Mouse (Mus musculus) forebrain, embryonic 16.5 days (tissue): ENCODE measurements around the gene Fam120a. TPM values are rescaled to one million over a fixed set of nuclear protein-coding genes. Genes with fewer than 3 reads are reported as not detected.

Experiments
- ATAC-seq: fragments of 200-750 bp; cut with Nextera tagmentation; 2 replicates; pipeline ENCODE4 v1.8.0; 2017; ENCODE audit warnings: mild to moderate bottlenecking, moderate library complexity
- H3K27ac ChIP-seq: fragments of 300-500 bp; sonication (generic); 2 replicates; pipeline ENCODE4 v1.5.1; 2014; ENCODE audit warnings: low read length, control low read depth
- H3K27me3 ChIP-seq: fragments of 300-500 bp; sonication (generic); replicated peaks from 2 replicates; pipeline ENCODE4 v1.6.1; 2014; ENCODE audit warnings: low read length; ENCODE audit not compliant: control insufficient read depth, insufficient read depth
- H3K36me3 ChIP-seq: fragments of 300-500 bp; sonication (generic); 2 replicates; pipeline ENCODE4 v1.6.1; 2014; ENCODE audit not compliant: control insufficient read depth, insufficient read depth
- H3K4me1 ChIP-seq: fragments of 300-500 bp; sonication (generic); replicated peaks from 2 replicates; pipeline ENCODE4 v1.6.1; 2014; ENCODE audit warnings: low read length; ENCODE audit not compliant: control insufficient read depth, insufficient read depth
- H3K4me2 ChIP-seq: fragments of 300-500 bp; sonication (generic); 2 replicates; pipeline ENCODE4 v1.6.1; 2014; ENCODE audit warnings: mild to moderate bottlenecking, low read length, control low read depth
- H3K4me3 ChIP-seq: fragments of 300-500 bp; sonication (generic); replicated peaks from 2 replicates; pipeline ENCODE4 v1.5.1; 2014; ENCODE audit warnings: mild to moderate bottlenecking, low read length, control low read depth
- H3K9ac ChIP-seq: fragments of 300-500 bp; sonication (generic); replicated peaks from 2 replicates; pipeline ENCODE4 v1.6.1; 2014; ENCODE audit warnings: low read depth, low read length, control low read depth
- H3K9me3 ChIP-seq: fragments of 300-500 bp; sonication (generic); 2 replicates; pipeline ENCODE4 v1.6.1; 2016; ENCODE audit warnings: low read length; ENCODE audit not compliant: control insufficient read depth
- WGBS: fragments of 180-500 bp; shearing (Covaris S2); extraction: QIAGEN DNeasy Blood & Tissue Kit; methylation state at CpG from one replicate; pipeline ENCODE4 v1.1.7; 2014; 5-methylcytosine and 5-hydroxymethylcytosine counted together
- polyA plus RNA-seq: library from polyadenylated mRNA; unstranded; fragments of >200 nt; fragmentation: Nextera tagmentation; extraction: Ambion mirVana; gene quantifications from 2 replicates; pipeline ENCODE4 v1.2.1, GENCODE M21; 2015

Fam120a gene
- polyA plus RNA-seq, 1 experiment from 2014 or later = 13.7 TPM

- Histone ChIP-seq H3K4me2 (no peak overlapping the region), H3K27me3 (no peaks in the 10 kb centered on the region), H3K36me3 (peaks cover 10% of the 10 kb centered on the region), H3K27ac (no peak overlapping the region), H3K4me1 (no peaks in the 10 kb centered on the region), H3K4me3 (no peak overlapping the region), H3K9me3 (no peaks in the 10 kb centered on the region), H3K9ac (no peak overlapping the region)
- 61% methylated on average over 5 of the region's 5 CpGs for WGBS
- ATAC-seq = no peak
These were observed 17.1 kb downstream of the Fam120a start for GRCm38 (mm10) chr13:48950600-48951241.

GRCm38 (mm10) chr13:48948951-48949350, 18.9 kb downstream of the Fam120a start:
- H3K9me3 ChIP-seq = no peaks in the 10 kb centered on the region
- no peak overlapping the region for H3K9ac ChIP-seq
- H3K4me1 ChIP-seq = no peaks in the 10 kb centered on the region
- no peak overlapping the region for H3K4me2 ChIP-seq
- ATAC-seq = no peak
- H3K27ac ChIP-seq = no peak overlapping the region
- H3K27me3 ChIP-seq = no peaks in the 10 kb centered on the region
- H3K36me3 ChIP-seq = peaks cover 10% of the 10 kb centered on the region
- WGBS = 92% methylated on average over 6 of the region's 6 CpGs
- no peak overlapping the region for H3K4me3 ChIP-seq

- 85% methylated on average over 1 of the region's 1 CpGs for WGBS
- ATAC-seq = no peak
- Histone ChIP-seq H3K4me2 (no peak overlapping the region), H3K9ac (no peak overlapping the region), H3K9me3 (no peaks in the 10 kb centered on the region), H3K4me3 (no peak overlapping the region), H3K27me3 (no peaks in the 10 kb centered on the region), H3K27ac (no peak overlapping the region), H3K36me3 (peaks cover 10% of the 10 kb centered on the region), H3K4me1 (peaks cover 2% of the 10 kb centered on the region; the same call in 1 of the 2 replicates)
These were observed 23.2 kb downstream of the Fam120a start for GRCm38 (mm10) chr13:48944571-48944970.

- H3K9ac ChIP-seq = no peak overlapping the region
- WGBS = 71% methylated on average over 2 of the region's 2 CpGs
- no peaks in the 10 kb centered on the region for H3K27me3 ChIP-seq
- ATAC-seq = no peak
- no peak overlapping the region for H3K4me2 ChIP-seq
- H3K9me3 ChIP-seq = no peaks in the 10 kb centered on the region
- no peaks in the 10 kb centered on the region for H3K36me3 ChIP-seq
- peaks cover 2% of the 10 kb centered on the region; the same call in 1 of the 2 replicates for H3K4me1 ChIP-seq
- H3K27ac ChIP-seq = no peak overlapping the region
- H3K4me3 ChIP-seq = no peak overlapping the region
These were observed 25.3 kb downstream of the Fam120a start for GRCm38 (mm10) chr13:48942471-48942870.

GRCm38 (mm10) chr13:48941773-48942172, 26.0 kb downstream of the Fam120a start:
- no peak overlapping the region for H3K27ac ChIP-seq
- no peaks in the 10 kb centered on the region for H3K9me3 ChIP-seq
- no peak for ATAC-seq
- H3K27me3 ChIP-seq = no peaks in the 10 kb centered on the region
- no peak overlapping the region for H3K9ac ChIP-seq
- H3K4me1 ChIP-seq = peaks cover 2% of the 10 kb centered on the region; the same call in 1 of the 2 replicates
- 69% methylated on average over 3 of the region's 3 CpGs for WGBS
- no peak overlapping the region for H3K4me2 ChIP-seq
- no peaks in the 10 kb centered on the region for H3K36me3 ChIP-seq
- H3K4me3 ChIP-seq = no peak overlapping the region

- 68% methylated on average over 6 of the region's 6 CpGs for WGBS
- no peaks in the 10 kb centered on the region; the same call in 1 of the 2 replicates for H3K4me1 ChIP-seq
- no peak overlapping the region for H3K9ac ChIP-seq
- no peak overlapping the region for H3K4me3 ChIP-seq
- peaks cover 9% of the 10 kb centered on the region; the same call in 1 of the 2 replicates for H3K36me3 ChIP-seq
- no peak overlapping the region for H3K4me2 ChIP-seq
- H3K9me3 ChIP-seq = no peaks in the 10 kb centered on the region
- H3K27ac ChIP-seq = no peak overlapping the region
- no peak for ATAC-seq
- no peaks in the 10 kb centered on the region for H3K27me3 ChIP-seq
These were observed 33.2 kb downstream of the Fam120a start for GRCm38 (mm10) chr13:48934597-48934996.

- WGBS = 93% methylated on average over 3 of the region's 3 CpGs
- H3K36me3 ChIP-seq = peaks cover 9% of the 10 kb centered on the region; the same call in 1 of the 2 replicates
These were observed 35.1 kb downstream of the Fam120a start for GRCm38 (mm10) chr13:48932692-48933091.

GRCm38 (mm10) chr13:48931687-48932086, 36.1 kb downstream of the Fam120a start:
- Histone ChIP-seq H3K4me2 (no peak overlapping the region), H3K27me3 (no peaks in the 10 kb centered on the region), H3K36me3 (peaks cover 9% of the 10 kb centered on the region; the same call in 1 of the 2 replicates), H3K27ac (no peak overlapping the region), H3K9ac (no peak overlapping the region), H3K4me3 (no peak overlapping the region), H3K4me1 (no peaks in the 10 kb centered on the region; the same call in 1 of the 2 replicates), H3K9me3 (no peaks in the 10 kb centered on the region)
- no peak for ATAC-seq

More at GRCm38 (mm10) chr13:48932692-48933091, 35.1 kb downstream of the Fam120a start:
- Histone ChIP-seq H3K27me3 (no peaks in the 10 kb centered on the region), H3K9ac (no peak overlapping the region), H3K9me3 (no peaks in the 10 kb centered on the region), H3K4me3 (no peak overlapping the region), H3K27ac (no peak overlapping the region), H3K4me1 (no peaks in the 10 kb centered on the region; the same call in 1 of the 2 replicates), H3K4me2 (no peak overlapping the region)
- no peak for ATAC-seq

- H3K9ac ChIP-seq = no peak overlapping the region
These were observed 36.6 kb downstream of the Fam120a start for GRCm38 (mm10) chr13:48931232-48931631.

More at GRCm38 (mm10) chr13:48931232-48931631, 36.6 kb downstream of the Fam120a start:
- H3K4me1 ChIP-seq = no peaks in the 10 kb centered on the region; the same call in 1 of the 2 replicates
- no peaks in the 10 kb centered on the region for H3K9me3 ChIP-seq
- WGBS = 92% methylated on average over 5 of the region's 5 CpGs
- no peak overlapping the region for H3K4me3 ChIP-seq
- no peak overlapping the region for H3K4me2 ChIP-seq
- no peaks in the 10 kb centered on the region for H3K27me3 ChIP-seq
- peaks cover 9% of the 10 kb centered on the region; the same call in 1 of the 2 replicates for H3K36me3 ChIP-seq
- no peak overlapping the region for H3K27ac ChIP-seq
- no peak for ATAC-seq
